Mouse (Mus musculus) testis, adult 2 months (tissue): ENCODE data around the gene Nomo1. TPM values are rescaled to one million over a fixed set of nuclear protein-coding genes. Genes with fewer than 3 reads are reported as not detected.

ENCODE experiments used
- H3K27ac ChIP-seq: fragments of 200-500 bp; 2 replicates; pipeline ENCODE4 v1.5.1; 2012; ENCODE audit warnings: low read depth, low read length; ENCODE audit not compliant: control insufficient read depth, insufficient read depth
- H3K27me3 ChIP-seq: fragments of 200-500 bp; 2 replicates; pipeline ENCODE4 v1.6.1; 2012; ENCODE audit warnings: mild to moderate bottlenecking, low read length, moderate library complexity; ENCODE audit not compliant: control insufficient read depth, insufficient read depth
- H3K36me3 ChIP-seq: fragments of 200-500 bp; 2 replicates; pipeline ENCODE4 v1.6.1; 2012; ENCODE audit warnings: mild to moderate bottlenecking, low read length; ENCODE audit not compliant: control insufficient read depth, insufficient read depth
- H3K4me1 ChIP-seq: fragments of 200-500 bp; 2 replicates; pipeline ENCODE4 v1.6.1; 2012; ENCODE audit warnings: low read length; ENCODE audit not compliant: control insufficient read depth, insufficient read depth
- H3K4me3 ChIP-seq: fragments of 200-500 bp; 2 replicates; pipeline ENCODE4 v1.5.1; 2012; ENCODE audit warnings: low read depth, mild to moderate bottlenecking, low read length, moderate library complexity, mixed read lengths; ENCODE audit not compliant: control insufficient read depth
- CTCF ChIP-seq: fragments of 200-500 bp; IDR thresholded peaks from 2 replicates; pipeline ENCODE4 v1.5.1; 2012; ENCODE audit warnings: low read depth, mild to moderate bottlenecking, inconsistent platforms, low read length, moderate library complexity; ENCODE audit not compliant: control insufficient read depth, insufficient read depth, insufficient replicate concordance
- POLR2A ChIP-seq: fragments of 200-500 bp; IDR thresholded peaks from 2 replicates; pipeline ENCODE4 v1.6.1; 2012; ENCODE audit warnings: low read depth, mild to moderate bottlenecking, inconsistent platforms, low read length, moderate library complexity; ENCODE audit not compliant: control insufficient read depth
- polyA plus RNA-seq: library from polyadenylated mRNA; depleted of rRNA; stranded (reverse); fragments of >200 nt; gene quantifications from 2 replicates; pipeline ENCODE4 v1.2.3, GENCODE M21; 2012

The Nomo1 gene
- polyA plus RNA-seq, 1 experiment = 48.7 TPM

- Histone ChIP-seq H3K27me3 (no peaks in the 10 kb centered on the region), H3K36me3 (peaks cover 3% of the 10 kb centered on the region; the same call in 1 of the 2 replicates), H3K4me1 (no peaks in the 10 kb centered on the region), H3K4me3 (no peak overlapping the region), H3K27ac (no peak overlapping the region)
- TF ChIP-seq CTCF = no peak
- TF ChIP-seq POLR2A = no peak
Observed at GRCm38 (mm10) chr7:46061614-46062013, 28.1 kb downstream of the Nomo1 start.

GRCm38 (mm10) chr7:46063296-46063695, 29.8 kb downstream of the Nomo1 start:
- H3K4me3 ChIP-seq = no peak overlapping the region
- no peaks in the 10 kb centered on the region for H3K4me1 ChIP-seq
- TF ChIP-seq CTCF (no peak), POLR2A (no peak)
- H3K36me3 ChIP-seq = peaks cover 3% of the 10 kb centered on the region; the same call in 1 of the 2 replicates
- no peak overlapping the region for H3K27ac ChIP-seq
- H3K27me3 ChIP-seq = no peaks in the 10 kb centered on the region

- TF ChIP-seq POLR2A (no peak), CTCF (no peak)
- no peaks in the 10 kb centered on the region for H3K27me3 ChIP-seq
- no peaks in the 10 kb centered on the region for H3K4me1 ChIP-seq
- H3K27ac ChIP-seq = no peak overlapping the region
- H3K4me3 ChIP-seq = no peak overlapping the region
- H3K36me3 ChIP-seq = no peaks in the 10 kb centered on the region; the same call in none of the 2 replicates
Observed at GRCm38 (mm10) chr7:46068831-46069230, 35.3 kb downstream of the Nomo1 start.

GRCm38 (mm10) chr7:46076844-46077243, 43.3 kb downstream of the Nomo1 start:
- TF ChIP-seq CTCF = no peak
- no peak for TF ChIP-seq POLR2A
- Histone ChIP-seq H3K4me3 (no peak overlapping the region), H3K4me1 (no peaks in the 10 kb centered on the region), H3K27me3 (no peaks in the 10 kb centered on the region), H3K36me3 (no peaks in the 10 kb centered on the region; the same call in 1 of the 2 replicates), H3K27ac (no peak overlapping the region)

GRCm38 (mm10) chr7:46077675-46078074, 44.2 kb downstream of the Nomo1 start:
- Histone ChIP-seq H3K4me3 (no peak overlapping the region), H3K4me1 (no peaks in the 10 kb centered on the region), H3K27me3 (no peaks in the 10 kb centered on the region), H3K36me3 (no peaks in the 10 kb centered on the region; the same call in 1 of the 2 replicates), H3K27ac (no peak overlapping the region)
- no peak for TF ChIP-seq CTCF
- TF ChIP-seq POLR2A = no peak

- no peaks in the 10 kb centered on the region; the same call in 1 of the 2 replicates for H3K36me3 ChIP-seq
Observed at GRCm38 (mm10) chr7:46084024-46084423, 50.5 kb downstream of the Nomo1 start.

GRCm38 (mm10) chr7:46084839-46085513, 51.5 kb downstream of the Nomo1 start:
- TF ChIP-seq CTCF (no peak), POLR2A (no peak)
- Histone ChIP-seq H3K4me1 (no peaks in the 10 kb centered on the region), H3K27me3 (no peaks in the 10 kb centered on the region), H3K27ac (no peak overlapping the region), H3K36me3 (no peaks in the 10 kb centered on the region; the same call in 1 of the 2 replicates), H3K4me3 (no peak overlapping the region)

More at GRCm38 (mm10) chr7:46084024-46084423, 50.5 kb downstream of the Nomo1 start:
- H3K27ac ChIP-seq = no peak overlapping the region
- H3K4me1 ChIP-seq = no peaks in the 10 kb centered on the region
- no peak overlapping the region for H3K4me3 ChIP-seq
- H3K27me3 ChIP-seq = no peaks in the 10 kb centered on the region
- TF ChIP-seq POLR2A = no peak
- TF ChIP-seq CTCF = no peak
